Mouse (Mus musculus): ENCODE data around the gene Dap. TPM values are rescaled to one million over a fixed set of nuclear protein-coding genes. Genes with fewer than 3 reads are reported as not detected.

The Dap gene
- polyA plus RNA-seq, 1 experiment from 2014 or later, result 61.4 TPM

GRCm38 (mm10) chr15:31281830-31282229 is 57.7 kb downstream of the Dap start:
- Histone ChIP-seq H3K9ac (replicated peaks; ENCODE audit: low read length) (no peak overlapping the region), H3K4me1 (ENCODE audit: control insufficient read depth, insufficient read depth, low read length) (no peaks in the 10 kb centered on the region), H3K4me3 (ENCODE audit: low read depth, low read length) (no peak overlapping the region), H3K27me3 (ENCODE audit: control insufficient read depth, insufficient read depth, low read length) (no peaks in the 10 kb centered on the region), H3K27ac (replicated peaks; ENCODE audit: low read depth, low read length) (no peak overlapping the region), H3K9me3 (replicated peaks; ENCODE audit: control insufficient read depth, low read length) (no peaks in the 10 kb centered on the region), H3K4me2 (ENCODE audit: low read depth, low read length) (no peak overlapping the region), H3K36me3 (replicated peaks; ENCODE audit: control insufficient read depth, insufficient read depth, low read depth, low read length) (no peaks in the 10 kb centered on the region)
- ATAC-seq (replicated peaks; ENCODE audit: insufficient number of reproducible peaks, low FRiP score, low TSS enrichment, low read depth) (no peak), DNase-seq (ENCODE audit: low spot score) (no peak)
- WGBS, result 66% methylated on average over 13 of the region's 13 CpGs

GRCm38 (mm10) chr15:31282353-31282752 is 58.2 kb downstream of the Dap start:
- 81% methylated on average over 3 of the region's 3 CpGs for WGBS
- Histone ChIP-seq H3K4me2 (ENCODE audit: low read depth, low read length) (no peak overlapping the region), H3K27me3 (ENCODE audit: control insufficient read depth, insufficient read depth, low read length) (no peaks in the 10 kb centered on the region), H3K4me3 (ENCODE audit: low read depth, low read length) (no peak overlapping the region), H3K9me3 (replicated peaks; ENCODE audit: control insufficient read depth, low read length) (no peaks in the 10 kb centered on the region), H3K36me3 (replicated peaks; ENCODE audit: control insufficient read depth, insufficient read depth, low read depth, low read length) (no peaks in the 10 kb centered on the region), H3K4me1 (ENCODE audit: control insufficient read depth, insufficient read depth, low read length) (no peaks in the 10 kb centered on the region), H3K27ac (replicated peaks; ENCODE audit: low read depth, low read length) (no peak overlapping the region), H3K9ac (replicated peaks; ENCODE audit: low read length) (no peak overlapping the region)
- no peak for DNase-seq (ENCODE audit: low spot score)
- no peak for ATAC-seq (replicated peaks; ENCODE audit: insufficient number of reproducible peaks, low FRiP score, low TSS enrichment, low read depth)

GRCm38 (mm10) chr15:31284142-31284541 is 60.0 kb downstream of the Dap start:
- ATAC-seq (replicated peaks; ENCODE audit: insufficient number of reproducible peaks, low FRiP score, low TSS enrichment, low read depth), result no peak
- Histone ChIP-seq H3K27me3 (ENCODE audit: control insufficient read depth, insufficient read depth, low read length) (no peaks in the 10 kb centered on the region), H3K27ac (replicated peaks; ENCODE audit: low read depth, low read length) (no peak overlapping the region), H3K4me2 (ENCODE audit: low read depth, low read length) (no peak overlapping the region), H3K4me3 (ENCODE audit: low read depth, low read length) (no peak overlapping the region), H3K9ac (replicated peaks; ENCODE audit: low read length) (no peak overlapping the region), H3K4me1 (ENCODE audit: control insufficient read depth, insufficient read depth, low read length) (no peaks in the 10 kb centered on the region), H3K36me3 (replicated peaks; ENCODE audit: control insufficient read depth, insufficient read depth, low read depth, low read length) (no peaks in the 10 kb centered on the region), H3K9me3 (replicated peaks; ENCODE audit: control insufficient read depth, low read length) (no peaks in the 10 kb centered on the region)
- no peak for DNase-seq (ENCODE audit: low spot score)
- WGBS, result 64% methylated on average over 5 of the region's 5 CpGs

GRCm38 (mm10) chr15:31284922-31285631 is 61.0 kb downstream of the Dap start:
- Histone ChIP-seq H3K4me2 (ENCODE audit: low read depth, low read length) (no peak overlapping the region), H3K4me3 (ENCODE audit: low read depth, low read length) (no peak overlapping the region), H3K27me3 (ENCODE audit: control insufficient read depth, insufficient read depth, low read length) (no peaks in the 10 kb centered on the region), H3K9ac (replicated peaks; ENCODE audit: low read length) (no peak overlapping the region), H3K36me3 (replicated peaks; ENCODE audit: control insufficient read depth, insufficient read depth, low read depth, low read length) (no peaks in the 10 kb centered on the region), H3K9me3 (replicated peaks; ENCODE audit: control insufficient read depth, low read length) (no peaks in the 10 kb centered on the region), H3K27ac (replicated peaks; ENCODE audit: low read depth, low read length) (no peak overlapping the region), H3K4me1 (ENCODE audit: control insufficient read depth, insufficient read depth, low read length) (no peaks in the 10 kb centered on the region)
- WGBS, result 86% methylated on average over 17 of the region's 17 CpGs
- ATAC-seq (replicated peaks; ENCODE audit: insufficient number of reproducible peaks, low FRiP score, low TSS enrichment, low read depth), result no peak
- DNase-seq (ENCODE audit: low spot score), result no peak

GRCm38 (mm10) chr15:31285695-31286094 is 61.6 kb downstream of the Dap start:
- ATAC-seq (replicated peaks; ENCODE audit: insufficient number of reproducible peaks, low FRiP score, low TSS enrichment, low read depth) (no peak), DNase-seq (ENCODE audit: low spot score) (no peak)
- Histone ChIP-seq H3K9ac (replicated peaks; ENCODE audit: low read length) (no peak overlapping the region), H3K4me3 (ENCODE audit: low read depth, low read length) (no peak overlapping the region), H3K9me3 (replicated peaks; ENCODE audit: control insufficient read depth, low read length) (no peaks in the 10 kb centered on the region), H3K4me1 (ENCODE audit: control insufficient read depth, insufficient read depth, low read length) (no peaks in the 10 kb centered on the region), H3K27ac (replicated peaks; ENCODE audit: low read depth, low read length) (no peak overlapping the region), H3K27me3 (ENCODE audit: control insufficient read depth, insufficient read depth, low read length) (no peaks in the 10 kb centered on the region), H3K36me3 (replicated peaks; ENCODE audit: control insufficient read depth, insufficient read depth, low read depth, low read length) (no peaks in the 10 kb centered on the region), H3K4me2 (ENCODE audit: low read depth, low read length) (no peak overlapping the region)
- WGBS, result 86% methylated on average over 3 of the region's 3 CpGs

GRCm38 (mm10) chr15:31292627-31293026 is 68.5 kb downstream of the Dap start:
- 0 out of 2 replicates have a peak, but pooled peaks cover 2% of the 10 kb centered on the region for H3K4me1 ChIP-seq (ENCODE audit: control insufficient read depth, insufficient read depth, low read length)
- ATAC-seq (replicated peaks; ENCODE audit: insufficient number of reproducible peaks, low FRiP score, low TSS enrichment, low read depth), result 0 out of 2 replicates have a peak, but pooled peaks have one; percentile 45
- H3K36me3 ChIP-seq (replicated peaks; ENCODE audit: control insufficient read depth, insufficient read depth, low read depth, low read length), result no peaks in the 10 kb centered on the region
- H3K4me3 ChIP-seq (ENCODE audit: low read depth, low read length), result no peak overlapping the region
- no peak overlapping the region for H3K9ac ChIP-seq (replicated peaks; ENCODE audit: low read length)
- H3K27me3 ChIP-seq (ENCODE audit: control insufficient read depth, insufficient read depth, low read length), result peaks cover 8% of the 10 kb centered on the region
- peak; percentile 53 for DNase-seq (ENCODE audit: low spot score)
- H3K9me3 ChIP-seq (replicated peaks; ENCODE audit: control insufficient read depth, low read length), result no peaks in the 10 kb centered on the region
- WGBS, result 16% methylated on average over 3 of the region's 3 CpGs
- H3K27ac ChIP-seq (replicated peaks; ENCODE audit: low read depth, low read length), result no peak overlapping the region
- H3K4me2 ChIP-seq (ENCODE audit: low read depth, low read length), result no peak overlapping the region

- Histone ChIP-seq H3K9me3 (replicated peaks; ENCODE audit: control insufficient read depth, low read length) (no peaks in the 10 kb centered on the region), H3K27ac (replicated peaks; ENCODE audit: low read depth, low read length) (no peak overlapping the region), H3K9ac (replicated peaks; ENCODE audit: low read length) (no peak overlapping the region), H3K4me1 (ENCODE audit: control insufficient read depth, insufficient read depth, low read length) (0 out of 2 replicates have a peak, but pooled peaks cover 2% of the 10 kb centered on the region), H3K27me3 (ENCODE audit: control insufficient read depth, insufficient read depth, low read length) (peaks cover 8% of the 10 kb centered on the region), H3K4me3 (ENCODE audit: low read depth, low read length) (no peak overlapping the region), H3K36me3 (replicated peaks; ENCODE audit: control insufficient read depth, insufficient read depth, low read depth, low read length) (no peaks in the 10 kb centered on the region), H3K4me2 (ENCODE audit: low read depth, low read length) (no peak overlapping the region)
- no peak for DNase-seq (ENCODE audit: low spot score)
- no peak for ATAC-seq (replicated peaks; ENCODE audit: insufficient number of reproducible peaks, low FRiP score, low TSS enrichment, low read depth)
- WGBS, result 6% methylated on average over 2 of the region's 2 CpGs
Measured at GRCm38 (mm10) chr15:31294311-31294710, 70.2 kb downstream of the Dap start.

- Histone ChIP-seq H3K27ac (replicated peaks; ENCODE audit: low read depth, low read length) (no peak overlapping the region), H3K27me3 (ENCODE audit: control insufficient read depth, insufficient read depth, low read length) (peaks cover 8% of the 10 kb centered on the region)
- WGBS, result 5% methylated on average over 40 of the region's 40 CpGs
Measured at GRCm38 (mm10) chr15:31296882-31297776, 73.0 kb downstream of the Dap start.

More at GRCm38 (mm10) chr15:31296882-31297776, 73.0 kb downstream of the Dap start:
- Histone ChIP-seq H3K4me2 (ENCODE audit: low read depth, low read length) (peak overlapping the region; percentile 44), H3K4me3 (ENCODE audit: low read depth, low read length) (peak overlapping the region; percentile 21), H3K36me3 (replicated peaks; ENCODE audit: control insufficient read depth, insufficient read depth, low read depth, low read length) (no peaks in the 10 kb centered on the region), H3K9me3 (replicated peaks; ENCODE audit: control insufficient read depth, low read length) (no peaks in the 10 kb centered on the region), H3K9ac (replicated peaks; ENCODE audit: low read length) (peak overlapping the region; percentile 43), H3K4me1 (ENCODE audit: control insufficient read depth, insufficient read depth, low read length) (0 out of 2 replicates have a peak, but pooled peaks cover 2% of the 10 kb centered on the region)
- ATAC-seq (replicated peaks; ENCODE audit: insufficient number of reproducible peaks, low FRiP score, low TSS enrichment, low read depth) (no peak), DNase-seq (ENCODE audit: low spot score) (no peak)

Measured in embryonic facial prominence, embryonic 11.5 days (tissue).